Mouse (Mus musculus): ENCODE measurements around the gene Milr1. TPM values are rescaled to one million over a fixed set of nuclear protein-coding genes. Genes with fewer than 3 reads are reported as not detected.
"Not testable (repeated sequence)": the region's sequence is repeated elsewhere in the genome, so short reads cannot be mapped to it uniquely, and the experiment has no call there.

The Milr1 gene
- total RNA-seq, 2 experiments from 2014 or later: 63.1 to 96.2 TPM

DNA sequence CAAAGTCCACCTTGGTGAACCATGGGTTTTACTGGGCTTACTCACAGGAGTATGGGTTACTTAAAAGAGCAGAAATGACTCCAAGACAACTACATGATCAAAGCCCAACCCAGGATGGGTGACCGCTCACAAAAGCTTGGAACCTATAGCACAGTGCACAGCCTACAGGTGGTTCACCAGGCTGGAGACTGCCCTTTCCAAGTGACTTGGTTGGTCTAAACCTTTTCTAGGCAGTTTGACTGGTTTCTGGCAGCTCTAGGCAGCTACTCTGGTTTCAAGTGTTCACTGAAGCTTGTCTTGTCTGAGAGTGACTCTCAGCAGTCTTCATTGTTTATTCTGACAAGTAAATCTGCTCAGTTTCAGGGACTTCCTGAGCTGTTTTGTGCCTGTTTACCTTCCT lies 21.4 kb upstream of the Milr1 start:
- ATAC-seq (replicated peaks; ENCODE audit: poor library complexity): no peak

DNA sequence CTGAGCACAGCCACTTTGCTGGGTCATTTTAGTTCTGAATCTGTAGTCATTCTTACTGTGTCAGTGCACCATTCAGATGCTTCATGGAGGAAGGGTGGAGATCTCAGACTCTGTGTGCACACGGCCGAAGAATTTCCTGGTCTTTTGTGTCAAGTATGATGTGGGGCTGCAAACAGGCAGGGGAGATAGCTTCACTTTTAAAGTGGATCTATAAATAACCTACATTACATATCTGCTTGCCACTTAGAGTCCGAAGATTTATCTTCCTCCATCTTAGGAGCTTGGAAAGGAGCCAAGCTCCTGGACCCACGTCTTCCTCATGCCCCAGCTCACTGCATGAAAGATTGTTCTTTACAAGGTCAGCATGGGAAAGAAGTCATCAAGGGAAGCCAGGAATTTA lies 20.3 kb upstream of the Milr1 start:
- ATAC-seq (replicated peaks; ENCODE audit: poor library complexity): no peak

DNA sequence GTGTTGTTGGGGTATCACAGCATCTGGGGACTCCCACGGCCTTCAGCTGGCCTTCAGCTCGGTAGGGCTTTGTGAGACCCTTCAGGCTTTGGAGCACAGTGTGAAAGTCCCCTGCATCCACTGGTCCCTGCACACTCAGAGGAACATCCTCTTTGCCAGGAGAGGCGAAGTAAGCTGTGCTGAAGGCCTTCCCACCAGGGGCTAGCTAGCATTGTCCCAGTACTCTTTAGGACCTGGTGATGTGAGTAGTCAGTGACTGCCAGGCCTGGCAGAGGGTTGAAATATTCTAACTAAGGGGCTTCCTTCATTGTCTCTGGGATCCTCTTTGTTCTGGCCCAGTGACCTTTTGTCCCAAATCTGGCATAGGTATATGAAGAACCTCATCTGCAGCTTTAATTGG lies 14.4 kb upstream of the Milr1 start:
- no peak for ATAC-seq (replicated peaks; ENCODE audit: poor library complexity)

DNA sequence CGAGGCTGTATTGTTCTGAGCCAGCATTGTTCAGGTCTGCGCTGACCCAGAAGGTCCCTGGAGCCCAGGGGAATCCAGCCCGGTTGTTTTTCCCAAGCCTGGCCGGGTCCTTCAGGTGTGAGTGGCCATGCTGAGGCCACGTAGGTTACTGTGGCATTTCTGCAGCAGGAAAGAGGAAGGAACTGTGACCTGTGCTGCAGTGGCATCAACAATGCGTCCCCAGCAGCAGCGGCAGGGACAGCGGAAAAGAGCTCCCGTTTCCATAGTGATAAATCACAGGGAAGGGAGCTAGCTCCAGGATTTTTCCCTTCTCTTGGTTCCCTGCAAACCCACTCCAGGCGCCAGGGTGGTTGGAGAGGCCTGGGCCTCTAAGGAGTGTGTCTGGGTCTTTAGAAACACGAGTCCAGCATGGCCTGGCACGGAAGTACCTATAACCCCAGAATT lies 13.8 kb upstream of the Milr1 start:
- 0 out of 2 replicates have a peak, but pooled peaks have one; percentile 31 for ATAC-seq (replicated peaks; ENCODE audit: poor library complexity)

DNA sequence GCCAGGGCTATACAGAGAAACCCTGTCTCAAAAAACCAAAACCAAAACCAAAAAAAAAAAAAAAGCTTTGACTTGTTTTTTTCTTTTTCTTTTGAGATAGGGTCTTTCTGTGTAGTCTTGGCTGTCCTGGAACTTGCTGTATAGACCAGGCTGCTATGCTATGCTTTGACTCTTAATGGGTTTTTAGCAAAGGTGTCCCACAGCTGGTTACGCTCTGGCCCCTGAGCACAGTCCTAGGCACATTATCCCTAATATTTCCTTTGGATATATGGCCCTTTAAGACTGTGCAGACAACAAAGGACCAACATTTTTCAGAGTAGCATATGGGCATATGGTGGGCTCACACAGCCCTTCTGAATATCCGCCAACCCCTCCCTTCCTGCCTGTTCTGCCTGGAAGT lies 11.9 kb upstream of the Milr1 start:
- ATAC-seq (replicated peaks; ENCODE audit: poor library complexity): no peak

DNA sequence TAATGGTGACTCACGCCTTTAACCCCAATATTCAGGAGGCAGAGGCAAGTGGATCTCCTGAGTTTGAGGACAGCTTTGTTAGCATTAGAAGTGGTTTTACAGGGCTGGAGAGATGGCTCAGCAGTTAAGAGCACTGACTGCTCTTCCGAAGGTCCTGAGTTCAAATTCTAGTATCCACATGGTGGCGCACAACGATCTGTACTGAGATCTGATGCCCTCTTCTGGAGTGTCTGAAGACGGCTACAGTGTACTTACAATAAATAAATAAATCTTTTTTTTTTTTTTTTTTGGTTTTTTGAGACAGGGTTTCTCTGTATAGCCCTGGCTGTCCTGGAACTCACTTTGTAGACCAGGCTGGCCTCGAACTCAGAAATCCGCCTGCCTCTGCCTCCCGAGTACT lies 10.3 kb upstream of the Milr1 start:
- ATAC-seq (replicated peaks; ENCODE audit: poor library complexity): not testable (repeated sequence)

DNA sequence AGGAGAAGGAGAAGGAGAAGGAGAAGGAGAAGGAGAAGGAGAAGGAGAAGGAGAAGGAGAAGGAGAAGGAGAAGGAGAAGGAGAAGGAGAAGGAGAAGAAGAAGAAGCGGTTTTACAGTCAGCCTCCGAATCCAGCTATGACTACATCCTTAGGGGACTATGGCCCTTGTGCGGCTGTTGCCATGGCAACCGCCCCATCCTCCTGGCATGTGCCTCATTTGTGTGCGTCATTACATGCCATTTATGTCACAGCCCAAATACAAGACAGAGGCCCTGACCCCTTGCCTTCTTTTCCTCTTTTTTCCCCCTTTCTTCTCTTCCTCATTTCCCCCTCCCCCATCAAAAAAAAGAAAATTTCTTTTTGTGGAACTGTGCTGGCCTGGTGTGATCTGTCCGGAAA lies 9.8 kb upstream of the Milr1 start:
- ATAC-seq (replicated peaks; ENCODE audit: poor library complexity): no peak

DNA sequence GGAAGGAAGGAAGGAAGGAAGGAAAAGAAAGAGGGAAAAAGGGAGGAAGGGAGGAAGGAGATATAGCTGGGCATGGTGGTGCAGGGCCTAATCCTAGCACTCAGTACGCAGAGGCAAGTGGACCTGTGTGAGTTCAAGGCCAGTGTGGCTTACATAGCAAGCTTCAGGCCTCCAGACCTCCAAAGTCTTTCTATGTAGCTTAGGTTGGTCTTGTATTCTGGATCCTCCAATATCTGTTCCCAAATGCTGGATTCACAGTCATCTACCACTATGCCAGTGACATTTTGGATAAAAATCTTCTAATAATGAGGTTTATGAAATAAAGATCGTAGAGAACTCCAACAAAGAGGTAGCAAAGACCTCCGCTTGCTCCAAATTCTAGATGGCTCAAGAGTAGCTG lies 9.2 kb upstream of the Milr1 start:
- ATAC-seq (replicated peaks; ENCODE audit: poor library complexity): no peak

DNA sequence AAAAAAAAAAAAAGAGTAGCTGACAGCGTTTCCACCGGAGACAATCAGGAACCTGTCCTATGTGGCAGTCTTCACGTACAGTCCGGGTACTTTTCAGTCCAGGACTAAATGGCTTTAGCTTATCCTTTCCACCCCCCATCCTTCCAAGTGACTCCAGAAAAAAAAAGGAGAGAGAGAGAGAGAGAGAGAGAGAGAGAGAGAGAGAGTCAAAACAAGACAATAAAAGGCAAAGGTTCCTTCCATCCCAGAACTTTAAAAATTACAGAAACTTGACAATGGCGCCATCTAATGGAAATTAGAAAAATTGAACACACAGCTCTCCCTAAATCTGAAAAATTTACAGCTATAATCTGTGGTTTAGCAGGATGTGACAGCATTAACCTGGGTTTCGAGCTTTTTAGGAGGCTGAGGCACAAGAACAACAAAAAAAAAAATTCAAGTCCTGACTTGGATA lies 8.6 kb upstream of the Milr1 start:
- peak; percentile 71 for ATAC-seq (replicated peaks; ENCODE audit: poor library complexity)

DNA sequence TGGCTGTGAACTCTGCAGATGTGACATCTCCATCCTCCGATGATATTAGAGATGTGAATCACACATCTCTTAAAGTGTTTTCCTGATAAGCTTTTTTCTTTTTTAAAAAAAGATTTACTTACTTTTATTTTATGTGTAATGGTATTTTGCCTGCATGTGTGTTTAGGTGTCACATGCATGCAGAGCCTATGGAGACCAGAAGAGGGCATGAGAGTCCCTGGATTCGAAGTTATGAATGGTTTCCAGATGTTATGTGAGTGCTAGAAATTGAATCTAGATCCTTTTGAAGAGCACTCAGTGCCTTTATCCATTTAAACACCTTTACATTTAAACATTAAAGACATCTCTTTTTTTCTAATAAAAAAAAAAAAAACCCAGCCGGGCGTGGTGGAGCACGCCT lies 6.1 kb upstream of the Milr1 start:
- ATAC-seq (replicated peaks; ENCODE audit: poor library complexity): peak; percentile 48; the same call in 1 of the 2 replicates

DNA sequence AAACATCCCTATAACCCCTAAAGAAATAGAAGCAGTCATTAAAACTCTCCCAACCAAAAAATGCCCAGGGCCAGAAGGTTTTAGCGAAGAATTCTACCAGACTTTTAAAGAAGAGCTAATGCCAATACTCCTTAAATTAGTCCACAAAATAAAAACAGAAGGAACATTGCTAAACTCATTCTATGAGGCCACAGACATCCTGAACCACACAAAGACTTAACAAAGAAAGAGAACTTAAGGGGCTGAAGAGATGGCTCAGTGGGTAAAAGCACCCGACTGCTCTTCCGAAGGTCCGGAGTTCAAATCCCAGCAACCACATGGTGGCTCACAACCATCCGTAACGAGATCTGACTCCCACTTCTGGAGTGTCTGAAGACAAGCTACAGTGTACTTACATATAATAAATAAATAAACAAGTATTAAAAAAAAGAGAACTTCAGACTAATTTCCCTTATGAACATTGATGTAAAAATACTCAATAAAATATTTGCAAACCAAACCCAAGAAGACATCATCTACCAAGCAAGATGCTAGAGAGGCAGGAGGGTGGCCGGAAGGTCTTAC lies 1.4 kb upstream of the Milr1 start:
- not testable (repeated sequence) for ATAC-seq (replicated peaks; ENCODE audit: poor library complexity)

DNA sequence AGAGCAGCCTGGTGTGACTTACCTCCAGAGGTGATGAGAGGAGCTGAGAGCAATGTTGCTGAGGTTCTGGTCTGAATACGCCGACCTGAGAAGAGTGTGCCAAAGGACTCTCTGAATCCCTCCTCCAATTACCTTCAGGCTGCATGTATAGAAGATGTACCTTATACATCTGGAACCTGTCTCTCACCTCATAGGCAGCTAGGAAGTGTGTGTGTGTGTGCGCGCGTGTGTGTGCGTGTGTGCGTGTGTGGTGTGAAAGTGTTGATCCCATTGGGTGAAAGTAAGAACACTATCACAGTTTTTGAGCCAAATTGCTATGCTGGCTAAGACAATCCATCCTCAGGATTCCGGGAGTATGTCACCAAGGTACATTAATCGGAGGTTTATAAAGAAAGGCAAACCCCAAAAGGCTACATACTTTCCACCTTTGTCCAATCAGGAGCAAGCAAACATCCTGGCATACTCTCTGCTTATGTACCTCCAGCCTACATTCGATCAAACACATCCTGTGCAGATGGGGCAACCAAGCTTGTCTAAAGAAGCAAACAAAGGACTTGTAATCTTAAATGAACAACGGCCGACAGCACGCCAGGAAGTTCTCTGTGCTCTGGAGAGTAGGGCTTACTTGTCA lies 790 bp upstream of the Milr1 start, which contains the start of gene Pecam1:
TSS of gene Pecam1 (minus strand) at position 508 of the 631 bp plus-strand sequence.
- peak; percentile 44 for ATAC-seq (replicated peaks; ENCODE audit: poor library complexity)

DNA sequence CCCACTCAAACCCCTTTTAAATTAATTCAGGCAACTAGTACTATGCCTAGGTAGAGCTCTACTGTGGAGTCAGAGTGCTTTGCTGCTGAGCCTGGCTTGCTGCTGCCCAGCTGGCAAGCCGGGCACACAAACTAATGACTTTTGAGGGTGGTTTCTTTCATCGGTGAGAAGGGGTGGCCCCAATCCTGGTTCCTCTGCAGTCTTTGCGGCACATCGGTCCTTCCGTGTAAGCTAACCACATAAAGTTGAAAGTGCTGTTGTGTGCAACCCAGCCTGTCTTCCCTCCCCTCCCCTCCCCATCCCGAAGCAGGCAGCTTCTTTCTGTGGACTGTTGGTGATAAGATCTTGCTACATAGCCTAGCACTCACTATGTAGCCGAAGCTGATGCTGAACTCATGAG lies 1.1 kb downstream of the Milr1 start:
- peak; percentile 82 for ATAC-seq (replicated peaks; ENCODE audit: poor library complexity)

DNA sequence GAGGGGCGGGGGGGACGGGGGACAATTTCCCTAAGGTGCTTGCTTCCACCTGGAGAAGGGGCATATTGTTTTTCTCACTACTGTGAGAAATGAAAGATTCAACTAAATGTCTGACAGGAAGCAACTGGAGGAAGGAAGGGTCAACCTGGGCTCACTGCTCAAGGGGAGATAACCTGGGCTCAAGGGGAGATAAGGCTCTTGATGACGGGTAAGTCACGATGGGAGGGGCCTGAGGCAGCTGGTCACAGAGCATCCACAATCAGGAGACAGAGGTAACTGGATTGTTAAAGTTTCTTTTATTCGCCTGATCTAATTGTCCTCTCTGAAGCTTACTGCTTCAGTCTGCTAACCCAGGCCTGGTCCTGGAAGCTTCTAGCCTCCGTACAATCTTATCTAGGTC lies 2.3 kb downstream of the Milr1 start:
- ATAC-seq (replicated peaks; ENCODE audit: poor library complexity): no peak

DNA sequence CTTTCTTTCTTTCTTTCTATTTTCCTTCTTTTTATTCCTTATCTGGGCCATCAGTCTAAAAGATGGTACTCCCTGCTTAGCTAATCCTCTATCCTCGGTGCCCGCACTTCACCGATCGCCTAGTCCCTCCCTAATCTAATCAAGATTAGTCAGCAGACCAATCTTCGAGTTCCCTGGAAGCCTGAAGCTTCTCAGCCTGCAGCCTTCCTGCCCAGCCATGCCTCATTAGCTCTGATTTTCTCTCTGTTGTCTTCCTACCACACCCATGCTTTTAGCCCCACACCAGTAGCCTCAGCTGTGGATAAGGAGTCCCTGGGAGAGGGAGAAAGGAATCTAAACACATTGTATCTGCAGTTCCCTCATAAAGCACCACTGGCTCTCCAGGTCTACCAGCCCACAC lies 4.6 kb downstream of the Milr1 start:
- no peak for ATAC-seq (replicated peaks; ENCODE audit: poor library complexity)

DNA sequence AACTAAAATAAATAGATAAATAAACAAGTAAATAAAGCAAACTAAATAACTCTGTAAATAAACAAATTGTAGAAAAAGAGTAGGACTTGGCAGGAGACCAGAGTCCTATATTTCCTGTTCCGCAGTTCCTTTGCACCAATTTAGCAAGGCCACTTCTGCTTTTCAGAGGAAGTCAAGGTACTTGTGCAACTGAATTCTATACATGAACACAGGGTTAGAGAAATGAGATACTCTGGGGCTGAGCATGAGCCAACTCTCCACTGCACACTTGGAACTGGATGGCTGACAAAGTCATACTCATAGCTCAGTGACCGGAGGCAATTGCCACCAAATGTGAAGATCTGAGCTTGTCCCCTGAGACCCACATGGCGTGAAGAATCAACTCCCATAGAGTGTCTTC lies 8.0 kb downstream of the Milr1 start:
- ATAC-seq (replicated peaks; ENCODE audit: poor library complexity): peak; percentile 81

DNA sequence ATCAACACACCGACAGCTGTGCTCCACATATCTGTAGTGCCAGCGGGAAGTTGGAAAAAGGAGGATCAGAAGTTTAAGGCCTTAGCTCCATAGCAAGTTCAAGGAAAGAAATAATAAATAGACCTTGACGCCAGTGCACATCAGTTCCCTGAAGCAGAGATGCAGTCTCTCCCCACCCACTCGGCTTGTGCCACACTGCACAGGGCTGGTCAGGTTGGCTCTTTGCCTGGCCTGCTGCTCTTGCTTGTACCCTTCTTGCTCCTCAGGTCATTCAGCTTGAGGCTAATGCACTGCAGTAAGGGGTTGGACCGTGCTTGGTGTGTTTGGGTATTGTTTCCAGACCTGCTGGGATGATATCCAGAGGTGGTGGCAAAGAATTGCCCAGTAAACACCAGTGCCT lies 9.5 kb downstream of the Milr1 start:
- ATAC-seq (replicated peaks; ENCODE audit: poor library complexity): no peak

DNA sequence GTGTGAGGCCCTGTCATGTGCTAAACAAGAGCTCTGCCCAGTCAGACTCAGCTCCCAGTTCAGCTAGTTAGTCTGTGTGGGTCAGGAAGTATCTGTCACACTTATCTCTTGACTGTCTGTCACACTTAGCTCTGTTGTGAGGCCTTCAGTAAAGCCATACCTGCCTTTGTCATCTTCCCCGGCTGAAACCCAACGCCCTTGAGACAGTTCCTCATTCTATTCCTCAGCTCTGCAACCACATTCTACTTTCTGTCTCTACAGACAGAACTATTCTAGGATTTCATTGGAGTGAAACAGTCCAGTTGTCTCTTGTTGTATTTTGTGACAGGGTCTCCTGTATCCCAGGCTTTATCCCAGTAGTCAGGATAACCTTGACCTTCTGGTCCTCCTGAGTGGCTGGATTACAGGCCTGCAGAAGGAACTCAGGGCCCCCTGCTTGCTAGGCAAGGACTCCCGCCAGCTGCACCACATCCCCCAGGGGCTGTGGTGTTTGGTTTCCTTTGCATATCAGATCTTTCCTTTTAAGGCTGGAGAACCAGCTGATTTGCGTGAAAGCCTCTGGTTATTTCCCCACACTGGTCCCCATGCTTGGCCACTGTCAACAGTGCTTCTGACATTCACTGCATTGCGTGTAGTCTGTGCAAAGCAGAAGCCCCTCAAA lies 11.2 kb downstream of the Milr1 start:
- ATAC-seq (replicated peaks; ENCODE audit: poor library complexity): peak; percentile 69

DNA sequence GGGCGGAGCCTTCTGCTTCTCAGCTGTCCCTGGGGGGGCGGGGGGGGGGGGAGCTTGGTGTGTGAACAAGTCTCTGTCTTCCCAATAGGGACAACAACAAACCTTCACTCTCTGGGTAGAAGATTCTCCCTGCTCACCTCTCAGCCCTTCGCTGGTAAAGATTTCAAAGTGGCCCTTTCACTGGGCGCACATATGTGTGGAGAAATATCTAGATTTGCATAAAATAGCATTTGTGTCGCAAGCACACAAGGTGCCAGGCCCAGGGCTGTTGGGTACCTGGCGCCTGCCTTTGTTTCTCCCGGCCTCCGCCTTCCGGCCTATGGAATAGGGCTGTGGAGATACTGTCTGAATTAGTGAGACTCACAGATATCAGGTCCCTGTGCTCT lies 11.8 kb downstream of the Milr1 start:
- ATAC-seq (replicated peaks; ENCODE audit: poor library complexity): no peak

DNA sequence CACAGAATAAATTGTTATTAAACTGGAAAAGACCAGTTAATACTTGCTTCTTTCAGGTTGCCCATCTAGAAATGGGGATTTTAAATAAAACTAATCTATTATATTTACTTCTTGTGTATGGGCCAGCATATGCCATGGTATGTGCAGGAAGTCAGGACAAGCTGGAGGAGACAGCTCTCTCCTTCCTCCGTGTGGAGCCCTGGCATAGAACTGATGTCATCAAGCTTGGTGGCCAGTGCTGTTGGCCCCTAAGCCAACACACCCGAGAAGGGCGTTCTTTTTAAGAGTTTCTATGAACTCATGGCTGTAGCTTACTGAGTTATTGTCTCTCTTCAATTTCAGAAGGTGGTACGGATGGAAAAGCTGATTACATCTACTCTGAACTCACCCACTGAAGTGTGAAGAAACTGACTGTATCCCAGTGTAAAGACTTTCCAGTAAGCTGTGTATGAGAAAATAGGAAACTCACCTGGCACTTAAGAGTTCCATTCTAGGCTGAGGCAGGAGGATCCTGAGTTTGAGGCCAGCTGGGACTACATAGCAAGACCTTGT lies 15.7 kb downstream of the Milr1 start:
- no peak for ATAC-seq (replicated peaks; ENCODE audit: poor library complexity)

DNA sequence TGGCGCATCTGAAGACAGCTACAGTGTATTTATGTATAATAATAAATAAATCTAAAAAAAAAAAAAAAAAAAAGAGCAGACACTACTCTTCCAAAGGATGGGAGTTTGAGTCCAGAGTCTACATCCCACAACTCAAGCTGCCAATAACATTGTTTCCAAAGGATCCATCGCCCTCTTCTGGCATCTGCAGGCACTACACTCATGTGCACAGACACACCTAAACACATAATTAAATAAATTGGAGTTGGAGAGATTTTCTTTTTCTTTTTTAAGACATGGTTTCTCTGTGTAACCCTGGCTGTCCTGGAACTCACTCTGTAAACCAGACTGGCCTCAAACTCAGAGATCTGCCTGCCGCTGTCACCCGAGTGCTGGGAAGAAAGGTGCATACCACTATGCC lies 16.5 kb downstream of the Milr1 start:
- no peak for ATAC-seq (replicated peaks; ENCODE audit: poor library complexity)
